Mouse (Mus musculus): ENCODE data around the gene Nhsl2.

Gene Nhsl2

GRCm38 (mm10) chrX:101953787-101954491 is 104.8 kb downstream of the Nhsl2 start:
- ChIA-PET POLR2A (interaction anchor here in 3 of 4 experiments (0.6 to 2.0 kb wide), 13 partner anchors 11 to 256 kb away, joined by 3 to 9 read pairs (median 3); partner anchors contain the start of genes 8030474K03Rik (in 1 of the 3), Ercc6l (in 1 of the 3), Pin4 (in 1 of the 3) and Rps4x (in 1 of the 3)), CTCF (interaction anchor here (0.6 to 2.4 kb wide), 26 partner anchors 12 to 307 kb away, joined by 3 to 15 read pairs (median 4); partner anchors contain the start of gene Pin4 (in 1 of the 4))

- CTCF ChIA-PET: interaction anchor here (0.6 to 2.4 kb wide), 20 partner anchors 12 to 295 kb away, joined by 3 to 15 read pairs (median 4); partner anchors contain the start of gene Pin4 (in 1 of the 4)
- POLR2A ChIA-PET: interaction anchor here in 3 of 4 experiments (0.7 to 2.0 kb wide), 13 partner anchors 9 to 256 kb away, joined by 3 to 9 read pairs (median 3); partner anchors contain the start of genes 8030474K03Rik (in 1 of the 3), Ercc6l (in 1 of the 3), Pin4 (in 1 of the 3) and Rps4x (in 1 of the 3)
These were observed 105.3 kb downstream of the Nhsl2 start for GRCm38 (mm10) chrX:101954492-101954851.

GRCm38 (mm10) chrX:101961848-101962247 is 112.7 kb downstream of the Nhsl2 start:
- ChIA-PET POLR2A (no interaction called here), CTCF (no interaction called here)

- CTCF ChIA-PET: interaction anchor here in 2 of 4 experiments (0.5 to 0.6 kb wide), 2 partner anchors 79 to 110 kb away, joined by 3 read pairs; no protein-coding TSS in a partner anchor
- POLR2A ChIA-PET: interaction anchor here in 2 of 4 experiments (0.6 to 0.8 kb wide), 2 partner anchors 9 to 75 kb away, joined by 3 to 11 read pairs; no protein-coding TSS in a partner anchor
These were observed 114.5 kb downstream of the Nhsl2 start for GRCm38 (mm10) chrX:101963711-101964110.

- ChIA-PET CTCF (interaction anchor here in 1 of 4 experiments (1.3 kb wide), 1 partner anchor 11 kb away, joined by 3 read pairs; no protein-coding TSS in a partner anchor), POLR2A (no interaction called here)
These were observed 123.8 kb downstream of the Nhsl2 start for GRCm38 (mm10) chrX:101973028-101973427.

GRCm38 (mm10) chrX:101976931-101977330 is 127.7 kb downstream of the Nhsl2 start:
- POLR2A ChIA-PET: interaction anchor here in 1 of 4 experiments (0.9 to 1.0 kb wide), 2 partner anchors 28 to 212 kb away, joined by 3 read pairs; partner anchors contain the start of gene Rps4x
- CTCF ChIA-PET: no interaction called here

- POLR2A ChIA-PET: interaction anchor here in 2 of 4 experiments (0.6 to 1.0 kb wide), 2 partner anchors 12 to 30 kb away, joined by 4 read pairs; no protein-coding TSS in a partner anchor
- CTCF ChIA-PET: no interaction called here
These were observed 129.7 kb downstream of the Nhsl2 start for GRCm38 (mm10) chrX:101978861-101979260.

GRCm38 (mm10) chrX:101979267-101979666 is 130.1 kb downstream of the Nhsl2 start:
- CTCF ChIA-PET: interaction anchor here in 1 of 4 experiments (1.0 kb wide), 1 partner anchor 87 kb away, joined by 3 read pairs; no protein-coding TSS in a partner anchor
- POLR2A ChIA-PET: interaction anchor here in 1 of 4 experiments (0.7 to 1.4 kb wide), 3 partner anchors 11 to 1249 kb away, joined by 3 to 5 read pairs (median 4); no protein-coding TSS in a partner anchor

GRCm38 (mm10) chrX:101980586-101980985 is 131.4 kb downstream of the Nhsl2 start:
- CTCF ChIA-PET: interaction anchor here in 3 of 4 experiments (1.4 to 2.2 kb wide), 4 partner anchors 11 to 86 kb away, joined by 4 to 18 read pairs (median 8); no protein-coding TSS in a partner anchor
- POLR2A ChIA-PET: interaction anchor here in 3 of 4 experiments (0.6 to 2.4 kb wide), 6 partner anchors 86 to 457 kb away, joined by 3 to 9 read pairs (median 4); partner anchors contain the start of genes Pin4 (in 1 of the 3) and Rps4x (in 1 of the 3)

GRCm38 (mm10) chrX:101981450-101981849 is 132.3 kb downstream of the Nhsl2 start:
- CTCF ChIA-PET: interaction anchor here (0.7 to 4.3 kb wide), 16 partner anchors 10 to 90 kb away, joined by 3 to 21 read pairs (median 3); partner anchors contain the start of gene Rtl5 (in 1 of the 4)
- POLR2A ChIA-PET: interaction anchor here in 3 of 4 experiments (0.6 to 2.4 kb wide), 6 partner anchors 24 to 458 kb away, joined by 3 to 9 read pairs (median 4); partner anchors contain the start of genes Pin4 (in 1 of the 3) and Rps4x (in 1 of the 3)

GRCm38 (mm10) chrX:101983638-101984037 is 134.5 kb downstream of the Nhsl2 start:
- ChIA-PET POLR2A (interaction anchor here in 3 of 4 experiments (1.1 to 3.7 kb wide), 6 partner anchors 22 to 206 kb away, joined by 3 to 13 read pairs (median 4); partner anchors contain the start of gene Rps4x (in 2 of the 3)), CTCF (interaction anchor here in 2 of 4 experiments (0.9 to 4.3 kb wide), 6 partner anchors 11 to 209 kb away, joined by 3 to 21 read pairs (median 4); no protein-coding TSS in a partner anchor)

- ChIA-PET CTCF (interaction anchor here in 3 of 4 experiments (0.6 to 0.9 kb wide), 4 partner anchors 19 to 214 kb away, joined by 3 to 4 read pairs (median 4); no protein-coding TSS in a partner anchor), POLR2A (interaction anchor here in 3 of 4 experiments (0.7 to 3.7 kb wide), 7 partner anchors 17 to 202 kb away, joined by 3 to 13 read pairs (median 4); partner anchors contain the start of gene Rps4x (in 1 of the 3))
These were observed 137.6 kb downstream of the Nhsl2 start for GRCm38 (mm10) chrX:101986657-101987367.

- POLR2A ChIA-PET: interaction anchor here in 2 of 4 experiments (1.1 to 2.6 kb wide), 4 partner anchors 9 to 11 kb away, joined by 3 to 9 read pairs (median 8); no protein-coding TSS in a partner anchor
- CTCF ChIA-PET: no interaction called here
These were observed 144.8 kb downstream of the Nhsl2 start for GRCm38 (mm10) chrX:101993841-101994571.

- CTCF ChIA-PET: no interaction called here
These were observed 147.5 kb downstream of the Nhsl2 start for GRCm38 (mm10) chrX:101996726-101997125.

GRCm38 (mm10) chrX:102003632-102004315 is 154.6 kb downstream of the Nhsl2 start:
- ChIA-PET CTCF (interaction anchor here in 1 of 4 experiments (0.7 to 1.2 kb wide), 2 partner anchors 12 to 22 kb away, joined by 3 to 8 read pairs; no protein-coding TSS in a partner anchor), POLR2A (interaction anchor here in 3 of 4 experiments (0.6 to 2.6 kb wide), 13 partner anchors 11 to 456 kb away, joined by 3 to 14 read pairs (median 4); partner anchors contain the start of gene Nhsl2 (in 1 of the 3))

More at GRCm38 (mm10) chrX:101996726-101997125, 147.5 kb downstream of the Nhsl2 start:
- POLR2A ChIA-PET: no interaction called here

- POLR2A ChIA-PET: interaction anchor here in 3 of 4 experiments (0.6 to 2.6 kb wide), 13 partner anchors 11 to 522 kb away, joined by 3 to 23 read pairs (median 4); partner anchors contain the start of gene Nhsl2 (in 1 of the 3)
- CTCF ChIA-PET: interaction anchor here in 3 of 4 experiments (1.2 to 1.6 kb wide), 3 partner anchors 23 to 62 kb away, joined by 3 to 8 read pairs (median 3); no protein-coding TSS in a partner anchor
These were observed 155.2 kb downstream of the Nhsl2 start for GRCm38 (mm10) chrX:102004370-102004769.
